Mouse (Mus musculus) midbrain, embryonic 12.5 days (tissue): ENCODE results near the gene Ssh1. TPM values are rescaled to one million over a fixed set of nuclear protein-coding genes. Genes with fewer than 3 reads are reported as not detected.

ENCODE experiments used
- ATAC-seq: fragments of 200-750 bp; cut with Nextera tagmentation; 2 replicates; pipeline ENCODE4 v1.8.0; 2017; ENCODE audit warnings: low read depth, moderate TSS enrichment, moderate library complexity; ENCODE audit not compliant: low FRiP score
- H3K27ac ChIP-seq: fragments of 300-500 bp; sonication (generic); replicated peaks from 2 replicates; pipeline ENCODE4 v1.5.1; 2016; ENCODE audit warnings: mild to moderate bottlenecking
- H3K27me3 ChIP-seq: fragments of 300-500 bp; sonication (generic); 2 replicates; pipeline ENCODE4 v1.6.1; 2016; ENCODE audit warnings: mild to moderate bottlenecking
- H3K36me3 ChIP-seq: fragments of 300-500 bp; sonication (generic); 2 replicates; pipeline ENCODE4 v1.6.1; 2016
- H3K4me1 ChIP-seq: fragments of 300-500 bp; sonication (generic); 2 replicates; pipeline ENCODE4 v1.6.1; 2016
- H3K4me2 ChIP-seq: fragments of 300-500 bp; sonication (generic); replicated peaks from 2 replicates; pipeline ENCODE4 v1.6.1; 2016; ENCODE audit warnings: mild to moderate bottlenecking, moderate library complexity
- H3K4me3 ChIP-seq: fragments of 300-500 bp; sonication (generic); 2 replicates; pipeline ENCODE4 v1.5.1; 2016; ENCODE audit warnings: mild to moderate bottlenecking
- H3K9ac ChIP-seq: fragments of 300-500 bp; sonication (generic); replicated peaks from 2 replicates; pipeline ENCODE4 v1.6.1; 2016; ENCODE audit warnings: mild to moderate bottlenecking, moderate library complexity
- H3K9me3 ChIP-seq: fragments of 300-500 bp; sonication (generic); 2 replicates; pipeline ENCODE4 v1.6.1; 2016; ENCODE audit warnings: mild to moderate bottlenecking
- WGBS: fragments of 180-500 bp; shearing (Covaris S2); methylation state at CpG from one replicate; pipeline ENCODE4 v1.1.7; 2016; 5-methylcytosine and 5-hydroxymethylcytosine counted together
- polyA plus RNA-seq: library from polyadenylated mRNA; unstranded; fragments of >200 nt; fragmentation: Nextera tagmentation; extraction: Ambion mirVana; gene quantifications from 2 replicates; pipeline ENCODE4 v1.2.1, GENCODE M21; 2016

The Ssh1 gene
- polyA plus RNA-seq, 1 experiment from 2014 or later, result 18.5 TPM

DNA sequence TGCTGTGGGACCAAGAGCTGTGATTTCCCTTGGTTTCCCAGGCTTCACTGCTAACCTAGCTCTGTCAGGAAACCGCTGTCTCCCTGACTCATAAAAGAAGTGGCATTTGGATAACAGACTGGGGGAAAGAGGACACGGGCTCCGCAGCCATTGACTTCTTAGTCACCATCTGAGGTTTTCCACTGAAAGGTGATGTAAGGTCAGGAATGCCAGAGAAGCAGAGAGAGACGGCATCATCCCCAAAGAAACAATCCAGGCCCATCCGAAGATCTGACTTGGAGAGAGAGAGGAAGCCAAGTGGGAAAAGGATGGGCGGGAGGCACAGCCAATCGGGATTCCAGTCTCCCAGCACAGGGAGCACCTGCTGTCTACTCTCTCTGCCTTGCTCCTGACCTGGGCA, 2.6 kb downstream of the Ssh1 start:
- Histone ChIP-seq H3K27ac (no peak overlapping the region), H3K4me2 (0 out of 2 replicates have a peak overlapping the region, but pooled peaks have one; percentile 1), H3K4me1 (peaks cover 35% of the 10 kb centered on the region), H3K36me3 (peaks cover 20% of the 10 kb centered on the region), H3K27me3 (no peaks in the 10 kb centered on the region), H3K9me3 (no peaks in the 10 kb centered on the region), H3K9ac (0 out of 2 replicates have a peak overlapping the region, but pooled peaks have one; percentile 8), H3K4me3 (no peak overlapping the region)
- no peak for ATAC-seq
- 76% methylated on average over 7 of the region's 7 CpGs for WGBS

DNA sequence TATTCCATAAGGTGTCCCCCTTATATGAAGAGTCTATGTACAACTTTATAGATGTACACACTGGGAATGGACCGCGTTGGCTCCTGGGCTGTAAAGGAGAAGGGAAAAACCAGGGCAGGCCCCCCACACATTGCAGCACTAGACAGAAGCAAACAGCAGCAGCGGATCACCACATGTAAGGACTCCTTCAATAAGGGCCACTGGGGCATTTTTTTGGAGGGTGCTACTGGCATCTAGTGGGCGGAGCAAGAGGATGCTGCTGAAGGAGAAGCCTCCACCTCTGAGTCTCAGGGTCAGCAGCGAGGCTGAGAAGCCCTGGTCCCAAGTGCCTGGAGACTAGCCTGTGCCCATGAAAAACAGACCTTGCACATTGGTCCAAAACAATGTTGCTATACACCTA, 3.1 kb downstream of the Ssh1 start:
- 83% methylated on average over 5 of the region's 5 CpGs for WGBS
- H3K27me3 ChIP-seq, result no peaks in the 10 kb centered on the region
- peaks cover 38% of the 10 kb centered on the region for H3K4me1 ChIP-seq
- no peak overlapping the region for H3K9ac ChIP-seq
- no peak overlapping the region for H3K27ac ChIP-seq
- no peak overlapping the region for H3K4me2 ChIP-seq
- ATAC-seq, result no peak
- no peak overlapping the region for H3K4me3 ChIP-seq
- peaks cover 20% of the 10 kb centered on the region for H3K36me3 ChIP-seq
- H3K9me3 ChIP-seq, result no peaks in the 10 kb centered on the region

DNA sequence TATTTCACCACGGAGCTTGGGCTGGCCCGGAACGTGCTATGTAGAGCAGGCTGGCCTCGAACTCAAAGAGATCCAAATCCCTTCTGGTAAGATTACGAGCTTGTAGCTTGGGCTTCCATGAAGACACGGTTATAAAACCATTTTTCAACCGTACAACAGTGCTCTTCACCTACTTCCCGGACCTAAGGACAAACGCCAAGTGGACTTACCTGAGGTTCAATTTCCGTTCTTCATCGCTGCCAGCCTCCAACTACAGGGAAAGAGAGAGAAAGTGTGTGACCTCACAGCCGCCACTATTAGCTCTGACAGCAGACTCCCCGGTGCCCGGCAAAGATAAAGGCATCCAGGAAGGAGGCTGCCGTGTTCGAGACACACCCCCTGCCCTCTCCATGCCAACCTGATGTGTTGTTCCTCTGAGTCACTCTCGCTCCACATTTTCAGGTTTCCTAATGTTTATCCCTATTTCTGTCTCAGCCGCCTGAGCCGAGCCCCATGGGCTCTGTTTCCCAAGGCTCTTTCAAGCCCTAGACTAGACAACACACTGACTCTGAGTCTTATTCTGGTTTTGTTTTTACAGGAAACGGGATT, 4.2 kb downstream of the Ssh1 start:
- no peak for ATAC-seq
- Histone ChIP-seq H3K4me3 (no peak overlapping the region), H3K4me2 (no peak overlapping the region), H3K4me1 (peaks cover 38% of the 10 kb centered on the region), H3K36me3 (peaks cover 20% of the 10 kb centered on the region), H3K27ac (no peak overlapping the region), H3K9me3 (no peaks in the 10 kb centered on the region), H3K27me3 (no peaks in the 10 kb centered on the region), H3K9ac (no peak overlapping the region)
- 91% methylated on average over 20 of the region's 20 CpGs for WGBS

DNA sequence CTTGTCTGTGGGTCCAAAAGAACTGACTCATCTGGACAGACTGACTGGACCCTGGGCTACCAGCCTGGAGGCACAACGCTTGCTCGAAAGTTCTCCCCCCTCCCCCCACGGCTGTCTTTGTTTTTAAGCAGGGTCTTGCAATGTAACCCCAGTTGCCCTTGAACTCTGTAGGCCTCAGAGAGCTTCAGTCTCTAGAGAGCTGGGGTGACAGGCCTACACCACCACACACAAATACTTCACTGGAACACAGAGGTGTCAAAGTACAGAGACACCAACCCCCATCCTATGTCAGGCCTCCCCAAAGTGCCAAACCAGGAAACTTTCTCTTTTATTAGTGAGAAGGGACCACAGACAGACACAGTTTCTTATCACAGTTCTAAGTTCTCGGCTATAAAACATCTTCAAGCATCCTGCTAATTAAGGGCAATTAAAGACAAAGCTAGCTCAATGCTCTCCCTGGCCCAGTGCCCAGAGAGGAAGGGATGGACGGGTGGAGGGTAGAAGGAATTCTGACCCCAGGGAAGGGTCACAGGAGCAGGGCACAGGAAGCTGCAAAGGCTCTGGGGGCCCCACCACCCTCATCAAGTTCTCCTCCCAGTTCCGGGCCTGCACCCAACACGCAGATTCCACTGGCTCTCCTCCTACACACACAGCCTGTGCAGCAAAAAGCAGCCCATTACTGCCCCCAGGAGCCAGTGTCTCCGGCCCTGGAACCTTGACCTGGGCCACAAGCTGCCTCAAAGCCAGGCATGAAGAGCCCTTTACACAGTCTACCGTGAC, 7.3 kb downstream of the Ssh1 start:
- Histone ChIP-seq H3K9ac (no peak overlapping the region), H3K9me3 (no peaks in the 10 kb centered on the region), H3K27ac (no peak overlapping the region), H3K4me3 (no peak overlapping the region), H3K4me1 (peaks cover 18% of the 10 kb centered on the region), H3K36me3 (peaks cover 33% of the 10 kb centered on the region), H3K27me3 (no peaks in the 10 kb centered on the region), H3K4me2 (no peak overlapping the region)
- WGBS, result 71% methylated on average over 9 of the region's 9 CpGs
- no peak for ATAC-seq

DNA sequence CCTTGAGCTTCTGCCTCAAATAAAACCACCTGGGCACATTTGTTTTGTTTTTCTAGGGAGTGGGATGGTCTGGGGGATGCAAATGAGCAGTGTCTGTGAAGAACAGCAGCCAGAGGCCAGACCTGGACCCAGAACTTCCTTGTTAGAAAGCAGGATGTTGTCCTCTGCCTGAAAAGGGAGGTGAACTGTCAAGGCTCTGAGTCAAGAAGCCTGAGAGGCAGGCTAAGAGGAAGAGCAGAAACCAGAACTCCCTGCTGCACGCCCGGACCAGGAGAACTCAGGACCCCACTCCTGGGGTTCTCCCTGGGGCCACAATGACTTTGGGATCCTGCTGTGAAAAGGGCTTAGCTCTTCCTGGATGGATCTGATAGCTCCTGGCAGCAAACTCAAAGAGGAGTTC, 8.0 kb downstream of the Ssh1 start:
- Histone ChIP-seq H3K4me3 (no peak overlapping the region), H3K4me1 (peaks cover 13% of the 10 kb centered on the region), H3K4me2 (no peak overlapping the region), H3K36me3 (peaks cover 33% of the 10 kb centered on the region), H3K9ac (no peak overlapping the region), H3K27ac (no peak overlapping the region), H3K27me3 (no peaks in the 10 kb centered on the region), H3K9me3 (no peaks in the 10 kb centered on the region)
- no peak for ATAC-seq
- WGBS, result 76% methylated on average over 2 of the region's 2 CpGs

DNA sequence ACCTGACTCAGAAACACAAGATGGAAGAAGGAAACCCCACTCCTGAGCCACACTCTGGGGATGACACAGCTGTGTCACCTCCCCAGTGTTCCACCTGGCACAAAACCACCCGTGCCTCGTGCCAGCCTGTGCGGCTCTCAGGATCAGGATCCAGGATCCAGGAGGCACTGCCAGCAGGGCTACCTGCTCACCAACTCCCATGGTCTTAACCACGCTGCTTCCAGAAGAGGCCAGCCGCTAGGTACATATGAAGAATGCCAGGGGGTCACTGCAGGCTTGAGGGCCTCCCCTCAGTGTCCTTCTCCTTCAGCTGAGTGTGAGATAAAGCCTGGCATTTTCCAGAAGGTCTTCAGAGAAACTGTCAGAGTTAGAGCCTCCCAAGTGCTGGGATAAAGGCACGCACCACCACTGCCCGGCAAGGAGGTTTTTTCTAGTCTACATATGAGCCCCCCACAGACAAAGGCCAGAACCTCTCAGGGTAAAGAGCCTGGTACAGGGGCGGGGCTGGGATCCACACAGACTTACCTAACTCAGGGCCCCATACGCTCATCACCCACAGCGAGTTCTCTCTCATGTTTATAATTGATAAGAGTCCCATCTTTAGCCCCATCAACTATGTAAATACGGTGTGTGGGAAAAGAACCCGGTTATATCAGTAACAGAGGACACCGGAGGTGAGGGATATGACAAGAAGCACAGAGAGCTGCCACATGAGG, 9.5 kb downstream of the Ssh1 start:
- WGBS, result 90% methylated on average over 13 of the region's 13 CpGs
- H3K4me2 ChIP-seq, result no peak overlapping the region

DNA sequence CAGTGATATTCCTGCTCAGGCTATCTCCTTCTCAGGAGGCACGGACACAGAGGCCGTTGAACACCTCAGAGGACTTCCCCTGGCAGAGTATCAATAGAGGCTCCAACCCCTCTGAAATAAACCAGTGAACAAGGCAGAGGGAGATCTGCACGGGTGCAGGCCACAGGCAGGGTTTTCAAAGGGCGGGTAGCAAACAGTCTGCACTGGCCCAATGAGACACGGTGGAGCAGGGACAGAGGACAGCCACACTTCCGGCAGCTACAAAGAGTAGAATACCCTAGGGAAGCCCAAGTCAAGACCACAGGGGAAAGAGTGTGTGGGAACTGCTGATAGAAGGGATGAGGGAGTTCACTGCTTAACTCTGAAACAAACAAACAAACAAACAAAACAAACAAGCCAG, 10.2 kb downstream of the Ssh1 start:
- no peak for ATAC-seq
- WGBS, result 74% methylated on average over 6 of the region's 6 CpGs
- no peaks in the 10 kb centered on the region for H3K27me3 ChIP-seq
- peaks cover 26% of the 10 kb centered on the region; the same call in 1 of the 2 replicates for H3K36me3 ChIP-seq
- H3K27ac ChIP-seq, result no peak overlapping the region
- no peak overlapping the region for H3K9ac ChIP-seq
- no peak overlapping the region for H3K4me3 ChIP-seq
- no peak overlapping the region for H3K4me2 ChIP-seq
- H3K9me3 ChIP-seq, result no peaks in the 10 kb centered on the region
- peaks cover 10% of the 10 kb centered on the region for H3K4me1 ChIP-seq

More for the DNA sequence above, 9.5 kb downstream of the Ssh1 start:
- Histone ChIP-seq H3K9me3 (no peaks in the 10 kb centered on the region), H3K27me3 (no peaks in the 10 kb centered on the region), H3K36me3 (peaks cover 29% of the 10 kb centered on the region), H3K27ac (no peak overlapping the region), H3K4me1 (peaks cover 10% of the 10 kb centered on the region), H3K4me3 (no peak overlapping the region), H3K9ac (no peak overlapping the region)
- ATAC-seq, result no peak

DNA sequence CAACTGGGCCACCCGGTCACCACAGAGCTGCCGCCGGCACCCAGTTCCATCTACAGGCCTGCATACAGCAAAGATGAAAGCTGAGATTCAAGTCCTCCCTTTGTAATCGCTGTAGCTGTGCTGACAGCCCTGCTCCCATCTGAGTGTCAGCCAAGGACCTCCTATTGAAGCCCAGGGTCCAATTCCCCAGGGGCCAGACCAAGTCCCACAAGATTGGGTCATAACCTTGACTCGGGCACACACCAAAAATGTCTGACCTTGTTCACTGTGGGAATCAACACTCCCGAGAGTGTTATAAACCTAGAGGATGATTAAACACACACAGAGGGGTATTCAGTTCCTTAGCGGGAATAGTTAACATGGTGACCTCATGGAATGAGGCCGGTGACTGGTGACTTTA, 11.9 kb downstream of the Ssh1 start:
- no peaks in the 10 kb centered on the region for H3K9me3 ChIP-seq
- ATAC-seq, result no peak
- H3K27ac ChIP-seq, result no peak overlapping the region
- H3K9ac ChIP-seq, result no peak overlapping the region
- 83% methylated on average over 8 of the region's 8 CpGs for WGBS
- no peaks in the 10 kb centered on the region for H3K27me3 ChIP-seq
- H3K36me3 ChIP-seq, result peaks cover 23% of the 10 kb centered on the region; the same call in 1 of the 2 replicates
- peaks cover 10% of the 10 kb centered on the region for H3K4me1 ChIP-seq
- H3K4me3 ChIP-seq, result no peak overlapping the region
- H3K4me2 ChIP-seq, result no peak overlapping the region

DNA sequence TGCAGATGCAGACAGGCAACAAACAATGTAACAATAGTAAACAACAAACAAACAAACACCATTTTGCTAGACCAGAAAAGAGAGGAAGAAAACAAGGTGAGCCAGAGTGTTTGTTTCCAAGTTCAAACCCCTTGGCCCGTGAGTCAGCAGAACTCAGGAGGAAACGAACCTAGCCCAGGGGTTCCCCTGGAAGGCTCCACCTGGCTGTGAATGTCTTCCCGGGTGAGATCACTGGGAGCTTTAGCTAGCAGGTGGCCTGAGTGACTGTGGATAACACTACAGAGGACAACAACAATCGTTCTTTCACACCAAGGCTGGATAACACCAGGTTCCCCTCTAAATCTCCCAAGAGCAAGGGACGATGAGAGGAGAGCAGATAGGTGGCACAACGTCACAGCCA, 12.5 kb downstream of the Ssh1 start:
- Histone ChIP-seq H3K4me1 (peaks cover 3% of the 10 kb centered on the region), H3K4me2 (no peak overlapping the region), H3K9me3 (no peaks in the 10 kb centered on the region), H3K36me3 (peaks cover 18% of the 10 kb centered on the region; the same call in 1 of the 2 replicates), H3K9ac (no peak overlapping the region), H3K4me3 (no peak overlapping the region), H3K27ac (no peak overlapping the region), H3K27me3 (no peaks in the 10 kb centered on the region)
- 88% methylated on average over 6 of the region's 6 CpGs for WGBS
- ATAC-seq, result no peak

DNA sequence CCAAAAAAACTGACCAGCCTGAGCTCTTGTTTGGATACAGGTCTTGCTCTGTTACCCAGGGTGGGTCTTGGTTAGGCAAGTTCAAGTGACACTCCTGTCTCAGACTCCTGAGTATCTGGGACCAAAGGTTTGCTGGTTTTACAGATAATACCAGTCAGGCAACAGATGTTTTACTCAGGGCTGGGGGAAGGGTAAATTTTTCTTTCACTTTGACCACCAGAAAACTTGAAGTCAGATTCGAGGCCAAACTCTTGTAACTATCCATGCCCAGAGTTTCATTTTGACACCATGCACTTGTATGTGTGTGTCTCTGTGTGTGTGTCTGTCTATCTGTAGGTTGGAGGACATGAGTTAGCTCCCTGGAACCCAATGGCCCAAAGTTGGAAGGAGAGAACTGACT, 13.2 kb downstream of the Ssh1 start:
- no peaks in the 10 kb centered on the region for H3K27me3 ChIP-seq
- no peak overlapping the region for H3K27ac ChIP-seq
- H3K4me3 ChIP-seq, result no peak overlapping the region
- H3K9ac ChIP-seq, result no peak overlapping the region
- no peak for ATAC-seq
- peaks cover 7% of the 10 kb centered on the region for H3K4me1 ChIP-seq
- peaks cover 18% of the 10 kb centered on the region; the same call in 1 of the 2 replicates for H3K36me3 ChIP-seq
- no peak overlapping the region for H3K4me2 ChIP-seq
- 87% methylated on average over 1 of the region's 1 CpGs for WGBS
- H3K9me3 ChIP-seq, result no peaks in the 10 kb centered on the region

DNA sequence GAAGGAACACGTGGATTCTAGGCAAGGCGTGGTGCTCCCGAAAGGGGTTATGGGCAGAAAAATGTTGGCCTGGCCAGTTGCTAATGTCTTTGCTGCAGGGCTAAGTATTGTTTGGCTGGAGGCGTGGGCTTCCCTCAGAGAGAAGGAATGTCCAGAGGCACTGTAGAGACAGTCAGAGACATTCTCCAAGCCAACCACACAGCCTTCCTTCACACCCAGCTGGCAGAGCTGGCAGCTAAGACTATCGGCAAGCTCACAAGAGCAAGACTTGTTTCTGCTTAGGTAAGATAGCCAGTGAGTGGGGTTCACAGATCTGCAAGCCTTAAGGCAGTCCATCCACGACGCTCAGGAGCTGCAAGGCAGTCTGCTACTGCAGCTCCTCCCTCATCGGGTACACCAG, 16.4 kb downstream of the Ssh1 start:
- peaks cover 37% of the 10 kb centered on the region for H3K4me1 ChIP-seq
- ATAC-seq, result no peak
- no peak overlapping the region for H3K9ac ChIP-seq
- WGBS, result 87% methylated on average over 8 of the region's 8 CpGs
- H3K27me3 ChIP-seq, result no peaks in the 10 kb centered on the region
- 0 out of 2 replicates have a peak, but pooled peaks cover 8% of the 10 kb centered on the region for H3K36me3 ChIP-seq
- H3K4me2 ChIP-seq, result no peak overlapping the region
- H3K4me3 ChIP-seq, result no peak overlapping the region
- no peak overlapping the region for H3K27ac ChIP-seq
- H3K9me3 ChIP-seq, result no peaks in the 10 kb centered on the region

DNA sequence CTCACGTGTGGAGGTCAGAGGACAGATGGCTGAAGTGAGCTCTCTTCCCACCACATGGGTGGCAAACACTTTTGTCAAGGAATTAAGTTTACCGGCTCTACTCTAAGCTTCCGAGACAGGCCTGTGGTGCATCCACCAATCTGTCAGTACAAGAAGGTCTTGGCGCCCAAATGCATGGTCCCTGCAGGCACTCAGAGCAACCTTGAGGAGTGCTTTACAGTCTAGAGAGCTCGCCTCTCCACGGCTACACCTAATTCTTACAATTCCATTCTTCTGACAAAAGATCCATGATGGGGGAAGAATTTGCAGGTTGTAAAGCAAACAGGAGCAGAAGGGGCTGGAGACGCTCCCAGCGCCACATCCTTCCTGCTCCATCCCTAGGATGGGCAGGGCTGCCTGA, 17.1 kb downstream of the Ssh1 start:
- no peak overlapping the region for H3K4me2 ChIP-seq
- H3K9me3 ChIP-seq, result no peaks in the 10 kb centered on the region
- WGBS, result 87% methylated on average over 8 of the region's 8 CpGs
- no peak overlapping the region for H3K9ac ChIP-seq
- 0 out of 2 replicates have a peak, but pooled peaks cover 8% of the 10 kb centered on the region for H3K36me3 ChIP-seq
- no peak for ATAC-seq
- H3K4me1 ChIP-seq, result peaks cover 42% of the 10 kb centered on the region
- no peak overlapping the region for H3K4me3 ChIP-seq
- H3K27me3 ChIP-seq, result no peaks in the 10 kb centered on the region
- no peak overlapping the region for H3K27ac ChIP-seq
